Mouse (Mus musculus) olfactory bulb, adult 2 months (tissue): ENCODE measurements around the gene Fkbp15. TPM values are rescaled to one million over a fixed set of nuclear protein-coding genes. Genes with fewer than 3 reads are reported as not detected.
A peak's percentile ranks its signal among the peaks of the same experiment; 100 is the strongest.

Source experiments
- H3K27ac ChIP-seq: fragments of 200-500 bp; 2 replicates; pipeline ENCODE4 v1.5.1; 2012; ENCODE audit warnings: low read depth, low read length; ENCODE audit not compliant: insufficient read depth
- H3K4me1 ChIP-seq: fragments of 200-500 bp; 2 replicates; pipeline ENCODE4 v1.6.1; 2012; ENCODE audit warnings: low read length; ENCODE audit not compliant: control insufficient read depth, insufficient read depth
- H3K4me3 ChIP-seq: fragments of 200-500 bp; 2 replicates; pipeline ENCODE4 v1.5.1; 2012; ENCODE audit warnings: mild to moderate bottlenecking, low read depth, low read length, moderate library complexity; ENCODE audit not compliant: insufficient read depth
- CTCF ChIP-seq: fragments of 200-500 bp; IDR thresholded peaks from 2 replicates; pipeline ENCODE4 v1.5.1; 2012; ENCODE audit warnings: low read depth, mild to moderate bottlenecking, low read length, moderate library complexity; ENCODE audit not compliant: insufficient read depth
- POLR2A ChIP-seq: fragments of 200-500 bp; IDR thresholded peaks from 2 replicates; pipeline ENCODE4 v1.6.1; 2012; ENCODE audit warnings: mild to moderate bottlenecking, low read depth, low read length, moderate library complexity; ENCODE audit not compliant: insufficient read depth
- WGBS: fragments of 180-500 bp; shearing (Covaris S2); methylation state at CpG from one replicate; pipeline ENCODE4 v1.1.7; 2018; 5-methylcytosine and 5-hydroxymethylcytosine counted together
- polyA plus RNA-seq: library from polyadenylated mRNA; stranded (reverse); fragments of >200 nt; gene quantifications from 2 replicates; pipeline ENCODE4 v1.2.4, GENCODE M21; 2012; ENCODE audit warnings: low replicate concordance; ENCODE audit not compliant: missing spikeins, insufficient read depth, insufficient read length

Fkbp15 gene
- polyA plus RNA-seq, 1 experiment: not detected

GRCm38 (mm10) chr4:62292461-62293180 lies 67.7 kb downstream of the Fkbp15 start:
- H3K4me1 ChIP-seq: peaks cover 6% of the 10 kb centered on the region
- TF ChIP-seq CTCF (no peak), POLR2A (no peak)
- H3K4me3 ChIP-seq: no peak overlapping the region
- H3K27ac ChIP-seq: no peak overlapping the region
- WGBS: 68% methylated on average over 8 of the region's 8 CpGs

GRCm38 (mm10) chr4:62290816-62291505 lies 69.4 kb downstream of the Fkbp15 start:
- 91% methylated on average over 9 of the region's 9 CpGs for WGBS
- Histone ChIP-seq H3K27ac (no peak overlapping the region), H3K4me3 (no peak overlapping the region), H3K4me1 (peaks cover 10% of the 10 kb centered on the region)
- no peak for TF ChIP-seq POLR2A
- TF ChIP-seq CTCF: no peak

DNA sequence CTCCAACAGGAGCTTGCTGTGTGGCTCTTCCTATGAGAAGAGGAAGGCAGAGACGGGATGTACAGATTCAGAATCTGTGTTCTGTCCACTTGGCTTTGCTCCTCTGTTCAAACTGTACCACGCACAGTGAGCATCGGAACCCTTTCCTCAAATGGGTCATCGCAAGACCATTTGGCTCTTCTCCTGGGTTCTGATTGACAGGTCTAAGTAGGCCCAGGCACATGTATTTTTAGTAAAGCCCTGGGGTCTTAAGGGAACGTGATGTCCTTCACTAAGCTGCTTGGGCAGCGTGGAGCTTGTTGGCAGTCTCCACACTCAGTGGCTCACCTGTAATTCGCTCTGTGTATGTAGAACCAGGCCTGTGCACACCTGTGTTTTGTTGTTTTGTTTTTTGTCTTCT lies 71.1 kb downstream of the Fkbp15 start:
- Histone ChIP-seq H3K4me3 (no peak overlapping the region), H3K4me1 (peaks cover 10% of the 10 kb centered on the region), H3K27ac (no peak overlapping the region)
- TF ChIP-seq POLR2A (no peak), CTCF (no peak)
- WGBS: 76% methylated on average over 7 of the region's 7 CpGs

DNA sequence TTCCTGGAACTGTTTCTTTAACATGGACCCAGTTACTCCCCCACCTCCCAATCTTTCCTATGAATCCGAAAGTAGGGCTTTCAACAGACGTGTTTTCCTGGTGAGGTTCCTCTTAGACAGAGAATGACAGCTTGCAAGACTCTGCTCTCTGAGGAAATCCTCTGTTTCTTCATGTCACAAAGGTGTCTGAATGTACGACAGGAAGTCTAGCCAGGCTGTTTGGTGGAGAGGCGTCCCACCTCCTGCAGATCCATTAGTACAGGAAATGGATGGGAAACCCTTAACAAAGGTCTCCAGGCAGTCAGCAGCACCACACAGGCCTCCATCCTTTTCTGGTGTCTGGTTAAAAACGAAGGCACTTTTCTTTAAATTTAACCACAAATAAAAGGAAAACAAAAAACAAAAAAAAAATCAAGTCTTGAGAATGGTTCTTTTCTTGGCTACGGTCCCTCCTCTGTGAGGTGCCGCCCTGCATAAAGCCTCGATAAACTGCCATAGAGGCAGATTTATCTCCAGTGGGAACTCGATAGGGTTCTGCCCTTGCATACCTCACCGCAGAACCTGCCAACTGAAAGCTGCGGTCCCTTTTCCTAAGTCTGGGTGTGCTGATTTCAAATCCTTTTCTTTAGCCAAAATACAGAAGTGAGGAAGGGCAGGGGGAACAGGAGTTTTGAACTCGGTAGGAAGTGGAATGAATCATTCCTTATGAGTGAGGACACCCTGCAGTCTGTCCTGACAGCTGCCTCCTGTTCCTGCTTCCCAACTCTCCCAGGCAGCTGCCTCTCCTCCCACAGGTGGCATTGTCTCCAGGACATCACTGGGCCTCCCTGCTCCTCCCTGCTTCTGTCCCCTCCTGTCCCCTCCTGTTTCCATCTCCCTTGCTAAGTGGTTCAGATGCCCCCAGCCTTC lies 73.1 kb downstream of the Fkbp15 start:
- H3K4me3 ChIP-seq: peak overlapping the region; percentile 25; the same call in 1 of the 2 replicates
- H3K4me1 ChIP-seq: peaks cover 7% of the 10 kb centered on the region
- 9% methylated on average over 12 of the region's 12 CpGs for WGBS
- TF ChIP-seq CTCF (no peak), POLR2A (no peak)
- no peak overlapping the region for H3K27ac ChIP-seq

- Histone ChIP-seq H3K27ac (no peak overlapping the region), H3K4me1 (peaks cover 7% of the 10 kb centered on the region), H3K4me3 (peak overlapping the region; percentile 78)
- no peak for TF ChIP-seq CTCF
- peak; percentile 66; the same call in 1 of the 2 replicates for TF ChIP-seq POLR2A
- under 1% methylated on average over 55 of the region's 55 CpGs for WGBS
These were observed 73.9 kb downstream of the Fkbp15 start for GRCm38 (mm10) chr4:62286257-62286991.

DNA sequence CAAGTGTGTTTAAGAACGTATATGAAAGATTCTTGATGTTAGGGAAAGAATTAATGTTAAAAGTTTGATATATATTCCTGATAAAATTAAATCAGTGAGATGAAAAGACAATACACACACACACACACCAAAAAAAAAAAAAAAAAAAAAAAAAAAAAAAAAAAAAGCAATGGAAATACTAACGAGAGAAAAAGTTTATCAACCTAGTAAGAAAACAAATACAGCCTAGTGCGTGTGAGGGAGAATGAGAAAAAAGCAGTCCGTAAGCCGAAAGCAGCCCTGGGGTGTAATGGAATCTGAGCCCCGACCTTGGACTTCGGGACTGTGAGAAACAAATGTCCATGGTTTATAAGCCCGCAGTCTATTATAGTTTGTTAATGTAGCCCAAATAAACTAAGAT lies 74.8 kb downstream of the Fkbp15 start:
- H3K4me3 ChIP-seq: no peak overlapping the region

DNA sequence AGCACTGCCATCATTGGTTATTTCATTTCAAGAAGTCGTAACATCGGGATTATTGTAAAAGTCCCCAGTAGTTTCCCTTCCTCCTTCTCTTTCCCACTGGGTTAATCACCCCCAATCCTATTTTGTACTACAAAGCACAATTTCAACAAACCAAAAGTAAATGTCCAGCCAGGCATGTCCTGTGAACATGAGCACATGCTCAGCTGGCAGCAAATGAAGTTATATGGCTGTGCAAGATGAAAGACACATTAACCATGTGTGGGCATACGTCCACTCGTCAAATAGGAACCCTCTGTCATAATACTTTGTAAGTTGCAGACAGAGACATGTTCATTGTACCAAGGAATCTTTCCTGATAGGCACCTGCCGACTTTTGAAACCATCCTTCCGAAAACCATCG lies 77.4 kb downstream of the Fkbp15 start:
- Histone ChIP-seq H3K27ac (no peak overlapping the region), H3K4me3 (no peak overlapping the region), H3K4me1 (peaks cover 6% of the 10 kb centered on the region)
- WGBS: 90% methylated on average over 7 of the region's 7 CpGs
- TF ChIP-seq CTCF (no peak), POLR2A (no peak)

More for the DNA sequence above, 74.8 kb downstream of the Fkbp15 start:
- H3K27ac ChIP-seq: no peak overlapping the region
- H3K4me1 ChIP-seq: peaks cover 7% of the 10 kb centered on the region
- WGBS: 73% methylated on average over 8 of the region's 8 CpGs
- no peak for TF ChIP-seq CTCF
- no peak for TF ChIP-seq POLR2A

DNA sequence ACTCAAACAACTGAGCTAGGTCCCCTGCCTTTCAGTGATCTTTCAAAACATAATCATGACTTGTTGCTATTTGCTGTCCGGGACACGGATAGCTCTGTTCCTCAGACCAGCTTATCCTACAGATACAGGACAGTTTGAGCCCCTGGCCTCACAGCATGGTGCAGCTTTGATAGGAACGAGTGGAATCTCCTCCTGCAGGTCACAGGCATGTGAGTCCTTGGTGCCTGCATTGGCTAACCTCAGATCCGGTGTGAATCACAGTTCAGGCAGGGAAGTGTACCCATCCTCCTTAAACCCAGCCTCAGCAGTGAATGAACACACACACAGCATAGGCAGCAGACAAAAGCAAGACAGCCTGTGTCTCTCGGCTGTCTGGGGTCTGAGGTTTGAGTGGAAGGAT lies 79.0 kb downstream of the Fkbp15 start:
- 74% methylated on average over 5 of the region's 5 CpGs for WGBS
- no peaks in the 10 kb centered on the region for H3K4me1 ChIP-seq
- H3K4me3 ChIP-seq: no peak overlapping the region
- TF ChIP-seq POLR2A (no peak), CTCF (no peak)
- H3K27ac ChIP-seq: no peak overlapping the region
